Mouse (Mus musculus) testis, adult 2 months (tissue): ENCODE results near the gene Ticam1.

Source experiments
- CTCF ChIP-seq: fragments of 200-500 bp; IDR thresholded peaks from 2 replicates; pipeline ENCODE4 v1.5.1; 2012; ENCODE audit warnings: low read depth, mild to moderate bottlenecking, inconsistent platforms, low read length, moderate library complexity; ENCODE audit not compliant: control insufficient read depth, insufficient read depth, insufficient replicate concordance
- POLR2A ChIP-seq: fragments of 200-500 bp; IDR thresholded peaks from 2 replicates; pipeline ENCODE4 v1.6.1; 2012; ENCODE audit warnings: low read depth, mild to moderate bottlenecking, inconsistent platforms, low read length, moderate library complexity; ENCODE audit not compliant: control insufficient read depth

GRCm38 (mm10) chr17:56229943-56230342, 46.6 kb downstream of the Ticam1 start:
- TF ChIP-seq CTCF (no peak), POLR2A (no peak)
